ENCODE assay signal across 8 mouse cellular contexts in the genomic region with DNA sequence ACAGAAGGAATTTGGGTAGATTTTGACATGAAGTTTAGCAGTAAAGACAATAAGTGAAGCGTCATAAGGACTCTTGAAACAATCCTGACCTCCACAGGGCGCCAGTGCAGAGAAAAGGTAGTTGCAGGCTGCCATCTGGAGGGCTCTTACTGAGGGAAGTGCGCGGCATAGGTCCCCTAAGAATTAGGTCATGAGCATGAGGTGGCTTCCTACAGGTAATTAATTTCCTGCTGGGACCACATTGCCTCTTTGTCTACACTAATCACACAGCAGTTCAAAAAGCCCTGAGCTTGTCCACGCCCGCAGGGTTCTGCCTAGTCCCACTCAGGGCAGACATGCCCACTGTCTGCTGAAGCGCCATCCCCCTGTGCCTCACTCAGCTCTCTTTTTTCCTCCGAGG. TPM values are rescaled to one million over a fixed set of nuclear protein-coding genes. Genes with fewer than 3 reads are reported as not detected.
DNase-seq lines count a peak whose midpoint lies in the region; ATAC-seq and TF ChIP-seq lines count a peak whose summit lies in the region.
"Had no signal": no experiment of that assay in that cellular context is flagged by ENCODE, and none has a peak within 500 bp of the region (broad histone marks: within the 10 kb centered on the region; RNA-seq: fewer than 3 reads in every experiment).

No protein-coding gene starts in this region.

- no peak overlapping the region; the same call in 1 of the 2 replicates for H3K27ac ChIP-seq in ES-Bruce4 (ENCODE audit: insufficient read depth, low read length)
- H3K27ac ChIP-seq in forebrain, embryonic 11.5 days (ENCODE audit: low read depth, low read length): 0 out of 2 replicates have a peak overlapping the region, but pooled peaks have one; percentile 55
- no peak overlapping the region for H3K27ac ChIP-seq in midbrain, embryonic 11.5 days (ENCODE audit: low read depth, low read length)
- H3K27ac ChIP-seq: limb, embryonic 15.5 days had no signal

- TF ChIP-seq CTCF in ES-Bruce4 (IDR thresholded peaks at IDR 0.05; ENCODE audit: low read depth, low read length): peak; percentile 38

- H3K4me3 ChIP-seq in ES-Bruce4 (ENCODE audit: low read depth, low read length): no peak overlapping the region
- no peak overlapping the region for H3K4me3 ChIP-seq in forebrain, embryonic 11.5 days (ENCODE audit: low read depth, low read length)
- H3K4me3 ChIP-seq in midbrain, embryonic 11.5 days (ENCODE audit: low read depth, low read length): no peak overlapping the region
- H3K4me3 ChIP-seq: limb, embryonic 15.5 days had no signal

- WGBS in forebrain, embryonic 11.5 days: 17% methylated on average over 8 of the region's 8 CpGs
- 24% methylated on average over 8 of the region's 8 CpGs for WGBS in midbrain, embryonic 11.5 days

- H3K36me3 ChIP-seq in ES-Bruce4 (ENCODE audit: control insufficient read depth, insufficient read depth, low read length, poor library complexity, severe bottlenecking): no peaks in the 10 kb centered on the region
- no peaks in the 10 kb centered on the region for H3K36me3 ChIP-seq in forebrain, embryonic 11.5 days (ENCODE audit: control insufficient read depth, insufficient read depth, low read length)
- no peaks in the 10 kb centered on the region for H3K36me3 ChIP-seq in midbrain, embryonic 11.5 days (ENCODE audit: control insufficient read depth, insufficient read depth, low read length)

- TF ChIP-seq EP300 in ES-Bruce4 (IDR thresholded peaks at IDR 0.05; ENCODE audit: insufficient read depth, low read depth, low read length): no peak

- no peak for TF ChIP-seq POLR2A in ES-Bruce4 (IDR thresholded peaks at IDR 0.05; ENCODE audit: insufficient read depth, low read length)

- ATAC-seq in forebrain, embryonic 11.5 days (replicated peaks; ENCODE audit: low FRiP score): peak; percentile 68
- 0 out of 2 replicates have a peak, but pooled peaks have one; percentile 41 for ATAC-seq in midbrain, embryonic 11.5 days (ENCODE audit: low FRiP score)

- DNase-seq in adipocyte (ENCODE audit: low spot score): peak; percentile 10
- peak; percentile 62 for DNase-seq in forebrain, embryonic 11.5 days (ENCODE audit: low spot score)
- peak; percentile 87 for DNase-seq in midbrain, embryonic 11.5 days (ENCODE audit: low spot score, missing footprints)
- DNase-seq in B cell, adult 2 months: no peak
- DNase-seq in spleen, postnatal 14 days (ENCODE audit: low spot score in 2 of 2): no peak
- no peak for DNase-seq in kidney, postnatal 25 days

- no peak overlapping the region for H3K9ac ChIP-seq in ES-Bruce4 (ENCODE audit: low read depth, poor library complexity, severe bottlenecking)
- H3K9ac ChIP-seq in forebrain, embryonic 11.5 days (ENCODE audit: low read length): no peak overlapping the region
- no peak overlapping the region for H3K9ac ChIP-seq in midbrain, embryonic 11.5 days (ENCODE audit: low read length)
- H3K9ac ChIP-seq: limb, embryonic 15.5 days had no signal

- no peaks in the 10 kb centered on the region for H3K27me3 ChIP-seq in ES-Bruce4 (ENCODE audit: control insufficient read depth, insufficient read depth, low read length, poor library complexity, severe bottlenecking)
- H3K27me3 ChIP-seq in forebrain, embryonic 11.5 days (ENCODE audit: control insufficient read depth, insufficient read depth, low read length): no peaks in the 10 kb centered on the region
- H3K27me3 ChIP-seq in midbrain, embryonic 11.5 days (ENCODE audit: control insufficient read depth, insufficient read depth, low read length): no peaks in the 10 kb centered on the region
- H3K27me3 ChIP-seq: limb, embryonic 15.5 days had no signal

- peaks cover 3% of the 10 kb centered on the region for H3K4me1 ChIP-seq in ES-Bruce4 (ENCODE audit: control insufficient read depth, insufficient read depth, low read length)
- H3K4me1 ChIP-seq in forebrain, embryonic 11.5 days (replicated peaks; ENCODE audit: control insufficient read depth, insufficient read depth, low read length): peaks cover 16% of the 10 kb centered on the region
- H3K4me1 ChIP-seq in midbrain, embryonic 11.5 days (ENCODE audit: control insufficient read depth, insufficient read depth, low read length): peaks cover 22% of the 10 kb centered on the region

- H3K9me3 ChIP-seq in ES-Bruce4 (replicated peaks; ENCODE audit: control insufficient read depth, insufficient read depth, low read length, poor library complexity, severe bottlenecking): no peaks in the 10 kb centered on the region
- H3K9me3 ChIP-seq in forebrain, embryonic 11.5 days (ENCODE audit: control insufficient read depth, low read length): no peaks in the 10 kb centered on the region
- H3K9me3 ChIP-seq in midbrain, embryonic 11.5 days (ENCODE audit: control insufficient read depth, low read length): no peaks in the 10 kb centered on the region
- H3K9me3 ChIP-seq: limb, embryonic 15.5 days had no signal

- H3K4me2 ChIP-seq in forebrain, embryonic 11.5 days (ENCODE audit: low read depth, low read length, severe bottlenecking): no peak overlapping the region
- H3K4me2 ChIP-seq in midbrain, embryonic 11.5 days: no peak overlapping the region
- H3K4me2 ChIP-seq: limb, embryonic 15.5 days had no signal

RNA-seq across cellular contexts. Expression of gene Hbp1, which starts 53.3 kb away (rescaled TPM):
- 91.9 and 96.5 TPM in 2 replicates for polyA plus RNA-seq in ES-Bruce4 (2011; ENCODE audit: insufficient read depth, insufficient read length, low read depth, missing spikeins)
- polyA plus RNA-seq in forebrain, embryonic 11.5 days (2014; fragmentation: Nextera tagmentation; extraction: Ambion mirVana): 80.8 and 87.1 TPM in 2 replicates
- polyA plus RNA-seq in midbrain, embryonic 11.5 days (2014; fragmentation: Nextera tagmentation; extraction: Ambion mirVana): 88.8 and 96.0 TPM in 2 replicates

Comparison
In these comparisons a context has a peak if more than half of its experiments do, and no peak if none do; other contexts are left out.
1. DNase-seq: peak in adipocyte (single experiment), forebrain, embryonic 11.5 days (single experiment) and midbrain, embryonic 11.5 days (single experiment); none in B cell, adult 2 months (0 of 2), spleen, postnatal 14 days (0 of 2) and kidney, postnatal 25 days (0 of 2).